Mouse (Mus musculus) adrenal gland (tissue): ENCODE data around the gene Sorbs1.

Experiments
- intact Hi-C: fragments of 180-260 bp; cut with DNase I; formaldehyde crosslinking; loops from one replicate; pipeline ENCODE4 v1.15.1; 2025

The Sorbs1 gene

GRCm38 (mm10) chr19:40307550-40307949, 206.0 kb downstream of the Sorbs1 start:
- intact Hi-C loops: no loop called here

- intact Hi-C loops: no loop called here
Measured at GRCm38 (mm10) chr19:40306631-40307030, 206.9 kb downstream of the Sorbs1 start.

- intact Hi-C loops: no loop called here
Measured at GRCm38 (mm10) chr19:40305456-40305855, 208.1 kb downstream of the Sorbs1 start.

GRCm38 (mm10) chr19:40302916-40303315, 210.7 kb downstream of the Sorbs1 start:
- intact Hi-C loops: no loop called here

- intact Hi-C loops: no loop called here
Measured at GRCm38 (mm10) chr19:40302477-40302876, 211.1 kb downstream of the Sorbs1 start.

GRCm38 (mm10) chr19:40299983-40300759, 213.4 kb downstream of the Sorbs1 start:
- intact Hi-C loops: no loop called here

GRCm38 (mm10) chr19:40299182-40299581, 214.4 kb downstream of the Sorbs1 start:
- intact Hi-C loops: no loop called here

GRCm38 (mm10) chr19:40298574-40298973, 215.0 kb downstream of the Sorbs1 start:
- intact Hi-C loops: no loop called here

GRCm38 (mm10) chr19:40297798-40298144, 215.8 kb downstream of the Sorbs1 start:
- intact Hi-C loops: no loop called here

GRCm38 (mm10) chr19:40297078-40297797, 216.3 kb downstream of the Sorbs1 start:
- intact Hi-C loops: no loop called here

GRCm38 (mm10) chr19:40294231-40294630, 219.3 kb downstream of the Sorbs1 start:
- intact Hi-C loops: no loop called here

- intact Hi-C loops: no loop called here
Measured at GRCm38 (mm10) chr19:40293791-40294190, 219.8 kb downstream of the Sorbs1 start.

GRCm38 (mm10) chr19:40290099-40290724, 223.4 kb downstream of the Sorbs1 start:
- intact Hi-C loops: no loop called here

- intact Hi-C loops: no loop called here
Measured at GRCm38 (mm10) chr19:40288415-40288814, 225.2 kb downstream of the Sorbs1 start.

- intact Hi-C loops: no loop called here
Measured at GRCm38 (mm10) chr19:40284704-40285103, 228.9 kb downstream of the Sorbs1 start.

- intact Hi-C loops: no loop called here
Measured at GRCm38 (mm10) chr19:40283415-40283814, 230.2 kb downstream of the Sorbs1 start.

GRCm38 (mm10) chr19:40278372-40279023, 235.1 kb downstream of the Sorbs1 start:
- intact Hi-C loops: no loop called here

GRCm38 (mm10) chr19:40277494-40277893, 236.1 kb downstream of the Sorbs1 start:
- intact Hi-C loops: no loop called here

GRCm38 (mm10) chr19:40275401-40276188, 238.0 kb downstream of the Sorbs1 start:
- intact Hi-C loops: no loop called here

- intact Hi-C loops: no loop called here
Measured at GRCm38 (mm10) chr19:40272674-40273073, 240.9 kb downstream of the Sorbs1 start.

- intact Hi-C loops: no loop called here
Measured at GRCm38 (mm10) chr19:40271308-40271892, 242.2 kb downstream of the Sorbs1 start, which contains the start of gene Pdlim1. TSS of gene Pdlim1 (minus strand) at chr19:40271842.
